Mouse (Mus musculus): ENCODE results near the gene Ceacam13.
"Not testable (repeated sequence)": the region's sequence is repeated elsewhere in the genome, so short reads cannot be mapped to it uniquely, and the experiment has no call there.

The Ceacam13 gene

DNA sequence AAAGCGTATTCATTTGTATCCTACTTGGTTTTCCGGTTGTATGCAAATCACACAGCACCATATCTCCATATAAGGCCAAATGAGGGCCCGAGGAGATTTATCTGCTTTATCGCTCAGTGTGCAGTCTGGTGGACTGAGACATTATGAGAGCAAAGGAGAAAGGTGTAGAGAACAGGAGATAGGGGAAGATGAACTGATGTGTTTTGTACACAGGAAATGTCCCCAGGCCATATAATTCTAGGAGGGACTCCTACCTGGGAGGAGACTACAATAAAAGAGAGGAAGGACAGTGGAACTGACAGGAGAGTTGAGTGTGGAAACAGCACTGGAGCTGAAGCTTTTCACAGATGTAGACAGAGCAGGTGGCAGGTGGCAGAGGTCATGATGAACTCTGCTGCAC, at the start of gene Ceacam13:
Ceacam13 (plus strand) TSS at position 301 of the 400 bp plus-strand sequence.
- DNase-seq (ENCODE audit: low spot score in 2 of 2), result no peak

DNA sequence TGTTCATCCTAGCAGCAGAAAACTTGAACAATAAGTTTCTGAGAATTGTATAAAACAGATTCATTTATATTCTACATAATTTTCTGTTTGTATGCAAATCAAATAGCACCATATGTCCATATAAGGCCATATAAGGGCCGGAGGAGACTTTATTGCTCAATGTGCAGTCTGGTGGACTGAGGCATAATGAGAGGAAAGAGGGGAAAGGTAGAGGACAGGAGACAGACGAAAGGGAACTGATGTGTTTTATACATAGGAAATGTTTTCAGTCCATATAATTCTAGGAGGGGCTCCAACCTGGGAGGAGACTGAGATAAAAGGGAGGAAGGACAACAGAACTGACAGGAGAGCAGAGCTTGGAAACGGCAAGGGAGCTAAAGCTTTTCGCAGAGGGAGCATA, 37.9 kb upstream of the Ceacam13 start, which contains the start of gene Ceacam11:
Ceacam11 (plus strand) TSS at position 301 of the 400 bp plus-strand sequence.
- DNase-seq (ENCODE audit: low spot score in 2 of 2), result no peak

DNA sequence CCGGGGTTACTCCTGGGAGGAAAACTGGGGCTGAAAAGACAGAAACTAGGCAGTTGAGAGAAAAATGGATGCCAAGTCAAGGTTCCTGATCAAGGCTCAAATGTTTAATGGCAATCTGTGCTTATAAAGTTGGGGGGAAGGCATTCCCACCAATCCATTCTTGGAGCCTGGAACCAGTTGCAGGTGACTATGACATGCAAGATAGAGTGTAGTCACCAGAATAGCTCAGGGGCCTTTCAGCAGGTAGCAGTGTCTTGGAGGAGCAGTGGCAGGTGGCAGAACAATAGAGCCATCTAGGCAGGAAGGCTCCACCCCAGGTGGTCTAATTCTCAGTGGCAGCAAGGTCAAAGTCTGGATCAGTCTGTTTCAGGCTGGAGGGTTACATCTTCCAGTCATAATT, 8.6 kb upstream of the Ceacam13 start:
- not testable (repeated sequence) for DNase-seq (ENCODE audit: low spot score in 2 of 2)

DNA sequence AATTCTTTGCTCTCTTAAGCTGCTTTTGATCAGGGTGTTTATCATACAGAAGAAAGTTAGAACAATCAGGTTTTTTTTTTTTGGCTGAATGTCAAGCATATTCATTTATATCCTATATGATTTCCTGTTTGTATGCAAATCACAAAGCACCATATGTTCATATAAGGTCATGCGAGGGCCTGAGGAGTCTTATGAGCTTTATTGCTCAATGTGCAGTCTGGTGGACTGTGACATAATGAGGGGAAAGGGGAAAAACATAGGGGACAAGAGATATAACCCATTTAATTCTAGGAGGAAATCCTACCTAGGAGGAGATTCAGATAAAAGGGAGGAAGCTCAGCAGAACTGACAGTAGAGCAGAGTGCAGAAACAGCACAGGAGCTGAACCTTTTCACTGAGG, 55.9 kb downstream of the Ceacam13 start, which contains the start of gene Ceacam12:
Ceacam12 (plus strand) TSS at position 301 of the 400 bp plus-strand sequence.
- no peak for DNase-seq (ENCODE audit: low spot score in 2 of 2)
